Mouse (Mus musculus) large intestine, adult 2 months (tissue): ENCODE measurements around the gene Gm49354. TPM values are rescaled to one million over a fixed set of nuclear protein-coding genes. Genes with fewer than 3 reads are reported as not detected.
A peak's percentile ranks its signal among the peaks of the same experiment; 100 is the strongest.
"Not testable (repeated sequence)": the region's sequence is repeated elsewhere in the genome, so short reads cannot be mapped to it uniquely, and the experiment has no call there.

Experiments used
- DNase-seq: peaks from one replicate; pipeline ENCODE4 v3.0.0-alpha.2; 2012; ENCODE audit warnings: low read depth, low spot score
- WGBS: fragments of 180-500 bp; shearing (Covaris S2); methylation state at CpG from one replicate; pipeline ENCODE4 v1.1.7; 2018; 5-methylcytosine and 5-hydroxymethylcytosine counted together
- polyA plus RNA-seq: library from polyadenylated mRNA; depleted of rRNA; stranded (reverse); fragments of >200 nt; gene quantifications from 2 replicates; pipeline ENCODE4 v1.2.3, GENCODE M21; 2012; rRNA removed

Gm49354 gene
- polyA plus RNA-seq, 1 experiment, result not detected

DNA sequence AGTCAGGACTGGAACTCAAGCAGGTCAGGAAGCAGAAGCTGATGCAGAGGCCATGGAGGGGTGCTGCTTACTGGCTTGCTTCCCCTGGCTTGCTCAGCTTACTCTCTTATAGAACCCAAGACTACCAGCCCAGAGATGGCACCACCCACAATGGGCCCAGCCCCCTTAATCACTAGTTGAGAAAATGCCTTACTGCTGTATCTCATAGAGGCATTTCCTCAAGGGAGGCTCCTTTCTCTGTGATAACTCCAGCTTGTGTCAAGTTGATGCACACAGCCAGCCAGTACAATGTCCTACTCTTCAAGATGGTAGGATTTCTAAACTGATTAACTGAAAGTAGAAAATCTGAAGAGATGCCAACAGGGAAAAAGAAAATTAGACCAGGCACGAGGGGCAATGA lies 60.0 kb downstream of the Gm49354 start:
- DNase-seq, result not testable (repeated sequence)
- 79% methylated on average over 1 of the region's 1 CpGs for WGBS

DNA sequence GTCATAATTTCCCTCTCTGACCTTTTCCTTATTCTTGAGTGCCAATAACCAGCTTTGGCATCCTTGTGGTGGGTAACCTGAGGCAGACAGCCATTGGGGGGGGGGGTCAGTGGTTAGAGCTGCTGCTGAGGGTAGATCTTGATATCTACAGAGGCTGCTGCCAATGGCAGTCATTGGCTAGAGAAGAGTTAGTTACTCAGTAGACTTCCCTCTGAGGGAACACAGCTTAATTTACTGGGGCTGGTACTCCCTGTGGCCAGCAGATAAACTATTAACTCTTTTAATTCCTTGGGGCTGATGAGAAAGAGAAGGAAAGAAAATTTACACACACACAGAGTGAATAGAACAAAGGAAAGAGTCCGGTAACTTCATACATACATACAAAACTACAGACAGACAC lies 62.6 kb downstream of the Gm49354 start:
- 79% methylated on average over 1 of the region's 1 CpGs for WGBS
- no peak for DNase-seq

DNA sequence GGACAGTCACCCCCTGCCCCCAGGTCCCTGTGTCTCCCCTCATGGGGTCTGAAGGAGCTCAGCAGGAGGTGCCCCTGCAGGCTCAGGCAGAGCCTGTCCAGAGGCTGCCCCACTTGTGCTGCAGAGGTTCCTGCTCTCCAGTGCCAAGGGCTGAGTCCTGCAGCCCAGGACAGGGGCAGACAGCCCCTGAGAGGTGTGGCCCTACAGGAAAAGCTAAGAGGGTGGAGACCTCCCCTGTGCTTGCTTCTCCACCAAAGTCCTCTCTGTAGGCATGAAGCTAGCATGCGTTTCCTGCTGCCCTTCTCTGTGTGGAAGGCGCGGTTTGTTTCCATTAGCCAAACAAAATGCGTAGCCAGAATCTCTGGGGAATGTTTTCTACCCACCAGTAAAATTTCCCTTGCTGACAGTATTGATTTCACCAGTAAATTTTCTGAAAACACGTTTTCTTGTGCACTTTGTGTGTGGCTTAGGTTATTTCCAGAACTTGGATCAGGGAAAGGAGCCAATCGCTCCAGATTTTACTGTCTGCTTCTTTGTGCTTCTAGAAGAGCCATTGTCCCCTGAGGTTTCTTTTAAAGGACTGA lies 63.1 kb downstream of the Gm49354 start:
- 19% methylated on average over 6 of the region's 6 CpGs for WGBS
- peak; percentile 10 for DNase-seq

DNA sequence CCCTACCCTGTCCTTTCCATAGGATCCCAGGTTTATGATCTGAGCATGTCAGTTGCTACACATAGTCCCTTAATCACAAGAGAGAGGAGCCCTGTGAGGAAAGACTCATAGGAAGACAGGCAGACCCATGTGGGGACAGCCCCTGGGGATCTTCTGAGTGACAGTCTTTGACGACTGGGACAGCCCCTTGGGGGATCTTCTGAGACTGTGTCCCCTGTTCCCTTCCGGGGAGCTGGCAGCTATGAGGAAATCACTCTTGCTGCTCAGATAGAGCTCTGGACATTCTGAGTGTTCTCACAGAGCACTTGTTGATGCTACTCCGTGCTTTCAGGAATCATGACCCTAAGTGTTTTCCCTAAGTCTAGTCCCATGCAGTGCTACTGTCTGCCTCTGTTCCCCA lies 68.3 kb downstream of the Gm49354 start:
- 56% methylated on average over 3 of the region's 3 CpGs for WGBS
- DNase-seq, result no peak

DNA sequence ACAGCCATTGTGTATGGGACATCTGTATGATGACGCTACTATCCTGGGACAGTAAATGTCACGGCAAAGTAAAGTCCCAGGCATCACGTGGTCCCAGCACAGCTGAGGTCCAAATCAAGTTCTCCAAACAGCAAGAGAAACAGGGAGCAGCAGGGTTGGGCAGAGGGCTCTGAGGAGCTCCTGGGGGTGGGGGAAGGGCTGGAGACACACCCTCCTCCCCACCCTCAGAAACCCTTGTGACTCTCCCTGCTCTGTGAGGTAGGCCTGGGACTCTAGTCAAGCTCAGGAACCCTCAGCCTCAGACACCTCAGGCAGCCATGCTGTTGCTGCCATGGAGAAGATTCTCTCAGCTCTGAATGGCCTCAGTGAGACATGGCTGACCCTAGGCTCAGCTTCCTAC lies 70.1 kb downstream of the Gm49354 start, which contains the start of gene Spata31d1b:
Spata31d1b (plus strand) TSS at position 301 of the 400 bp plus-strand sequence.
- not testable (repeated sequence) for DNase-seq
- 60% methylated on average over 3 of the region's 3 CpGs for WGBS

DNA sequence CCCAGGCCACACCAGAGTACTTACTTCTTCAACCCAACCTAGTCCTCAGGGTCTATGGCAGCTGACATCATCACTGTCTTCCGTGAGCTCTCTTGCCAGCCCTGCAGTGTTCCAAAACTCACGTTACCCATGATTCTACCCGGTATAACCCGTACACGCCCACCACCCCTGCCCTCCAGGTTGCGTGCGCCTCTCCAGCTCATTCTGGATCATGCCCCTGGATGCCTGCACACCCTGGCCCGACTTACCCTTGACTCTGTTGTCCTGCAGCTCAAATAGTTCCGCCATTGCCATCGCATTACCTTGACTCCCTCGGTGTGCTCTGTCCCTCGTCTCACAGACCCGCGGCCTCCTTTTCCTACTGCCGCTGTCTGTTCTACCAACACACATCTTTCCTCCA lies 71.8 kb downstream of the Gm49354 start, which contains the start of gene Spata31d1a:
Spata31d1a (minus strand) TSS at position 101 of the 400 bp plus-strand sequence.
- 88% methylated on average over 15 of the region's 15 CpGs for WGBS
- no peak for DNase-seq

Other genes starting within 250 kb of the Gm49354 start
- 2.2 and 2.8 TPM in 2 replicates for gene Agtpbp1, start 197.0 kb downstream of the Gm49354 start, polyA plus RNA-seq
- gene Naa35, start 197.0 kb downstream of the Gm49354 start, polyA plus RNA-seq, result 41.5 and 43.7 TPM in 2 replicates
- 84.2 and 88.5 TPM in 2 replicates for gene Golm1, start 106.4 kb downstream of the Gm49354 start, polyA plus RNA-seq
- not detected in 2 replicates for gene 4921517D22Rik, start 88.1 kb downstream of the Gm49354 start, polyA plus RNA-seq
- not detected in 2 replicates for gene Spata31d1a, start 71.9 kb downstream of the Gm49354 start, polyA plus RNA-seq
- not detected in 2 replicates for gene Spata31d1b, start 70.0 kb downstream of the Gm49354 start, polyA plus RNA-seq
- gene Spata31d1d, start 50.5 kb downstream of the Gm49354 start, polyA plus RNA-seq, result not detected in 2 replicates
- gene 1700014D04Rik, start 35.5 kb downstream of the Gm49354 start, polyA plus RNA-seq, result not detected in 2 replicates
- 76.0 and 77.7 TPM in 2 replicates for gene Isca1, start 12.4 kb downstream of the Gm49354 start, polyA plus RNA-seq
- gene Tut7, start 40.9 kb upstream of the Gm49354 start, polyA plus RNA-seq, result 20.5 and 34.0 TPM in 2 replicates